In genomic region chr2:162931674-162932650, GRCm38 (mm10) we compare ENCODE assay signal across 8 mouse cellular contexts. TPM values are rescaled to one million over a fixed set of nuclear protein-coding genes. Genes with fewer than 3 reads are reported as not detected.
DNase-seq lines count a peak whose midpoint lies in the region; ATAC-seq lines count a peak whose summit lies in the region.

No protein-coding gene starts in this region.

- H3K9ac ChIP-seq in embryonic facial prominence, embryonic 12.5 days, result peak overlapping the region; percentile 100
- peak overlapping the region; percentile 100 for H3K9ac ChIP-seq in limb, embryonic 15.5 days
- H3K9ac ChIP-seq in midbrain, embryonic 16.5 days (ENCODE audit: low read depth, low read length), result peak overlapping the region; percentile 100

- peak; percentile 85 for DNase-seq in 3T3-L1 (ENCODE audit: low read depth, low spot score)
- DNase-seq in adrenal gland, postnatal 14 days, result peak; percentile 82
- DNase-seq in heart, adult 18-20 months, result peak; percentile 67 to 77
- peak; percentile 71 for DNase-seq in kidney, adult 18-20 months
- DNase-seq in spleen, adult 18-20 months, result peak; percentile 60 to 64

- peaks cover 8% of the 10 kb centered on the region for H3K4me1 ChIP-seq in embryonic facial prominence, embryonic 12.5 days
- peaks cover 12% of the 10 kb centered on the region for H3K4me1 ChIP-seq in limb, embryonic 15.5 days
- H3K4me1 ChIP-seq in midbrain, embryonic 16.5 days (ENCODE audit: control insufficient read depth, insufficient read depth, low read length), result peaks cover 12% of the 10 kb centered on the region

- H3K4me3 ChIP-seq in embryonic facial prominence, embryonic 12.5 days, result peak overlapping the region; percentile 100
- peak overlapping the region; percentile 94 for H3K4me3 ChIP-seq in limb, embryonic 15.5 days
- H3K4me3 ChIP-seq in midbrain, embryonic 16.5 days (ENCODE audit: low read depth, low read length), result peak overlapping the region; percentile 97

- H3K36me3 ChIP-seq in embryonic facial prominence, embryonic 12.5 days, result peaks cover 41% of the 10 kb centered on the region
- H3K36me3 ChIP-seq in limb, embryonic 15.5 days, result peaks cover 34% of the 10 kb centered on the region
- peaks cover 17% of the 10 kb centered on the region for H3K36me3 ChIP-seq in midbrain, embryonic 16.5 days (ENCODE audit: control insufficient read depth, insufficient read depth, low read length)

- H3K9me3 ChIP-seq in embryonic facial prominence, embryonic 12.5 days, result no peaks in the 10 kb centered on the region
- no peaks in the 10 kb centered on the region for H3K9me3 ChIP-seq in limb, embryonic 15.5 days
- H3K9me3 ChIP-seq in midbrain, embryonic 16.5 days (replicated peaks; ENCODE audit: control insufficient read depth, low read length, poor library complexity, severe bottlenecking), result no peaks in the 10 kb centered on the region

- peak overlapping the region; percentile 97 for H3K27ac ChIP-seq in embryonic facial prominence, embryonic 12.5 days
- peak overlapping the region; percentile 98 for H3K27ac ChIP-seq in limb, embryonic 15.5 days
- H3K27ac ChIP-seq in midbrain, embryonic 16.5 days (ENCODE audit: low read length), result peak overlapping the region; percentile 99

- peak; percentile 17; the same call in 1 of the 2 replicates for ATAC-seq in embryonic facial prominence, embryonic 12.5 days (ENCODE audit: insufficient number of reproducible peaks, insufficient read depth, low FRiP score, low TSS enrichment)
- peak; percentile 47 for ATAC-seq in limb, embryonic 15.5 days (ENCODE audit: insufficient number of reproducible peaks, low FRiP score, low TSS enrichment, low read depth)
- peak; percentile 59 for ATAC-seq in midbrain, embryonic 16.5 days

- H3K4me2 ChIP-seq in embryonic facial prominence, embryonic 12.5 days (replicated peaks), result peak overlapping the region; percentile 89
- H3K4me2 ChIP-seq in limb, embryonic 15.5 days, result peak overlapping the region; percentile 54
- H3K4me2 ChIP-seq in midbrain, embryonic 16.5 days (ENCODE audit: low read length), result peak overlapping the region; percentile 58

- H3K27me3 ChIP-seq in embryonic facial prominence, embryonic 12.5 days, result no peaks in the 10 kb centered on the region
- H3K27me3 ChIP-seq in limb, embryonic 15.5 days, result no peaks in the 10 kb centered on the region
- no peaks in the 10 kb centered on the region for H3K27me3 ChIP-seq in midbrain, embryonic 16.5 days (ENCODE audit: control insufficient read depth, insufficient read depth, low read depth, low read length)

- under 1% methylated on average over 89 of the region's 103 CpGs for WGBS in embryonic facial prominence, embryonic 12.5 days
- WGBS in limb, embryonic 15.5 days, result under 1% methylated on average over 85 of the region's 103 CpGs
- under 1% methylated on average over 78 of the region's 103 CpGs for WGBS in midbrain, embryonic 16.5 days

RNA-seq across cellular contexts. Expression of gene Srsf6, which starts 0.6 kb away (rescaled TPM):
- total RNA-seq in adrenal gland, postnatal 14 days (2021), result 181 and 186 TPM in 2 replicates
- 255 and 274 TPM in 2 replicates for polyA plus RNA-seq in embryonic facial prominence, embryonic 12.5 days (2016; fragmentation: Nextera tagmentation; extraction: Ambion mirVana)
- 10 to 100 TPM; 61.5 to 68.1 TPM for total RNA-seq in heart, adult 18-20 months (2021)
- polyA plus RNA-seq in limb, embryonic 15.5 days (2015; fragmentation: Nextera tagmentation; extraction: Ambion mirVana), result 179 and 186 TPM in 2 replicates
- 118 and 137 TPM in 2 replicates for polyA plus RNA-seq in midbrain, embryonic 16.5 days (2015; fragmentation: Nextera tagmentation; extraction: Ambion mirVana)

RNA-seq across cellular contexts. Expression of gene L3mbtl1, which starts 11.3 kb away (rescaled TPM):
- 0.34 and 0.74 TPM in 2 replicates for total RNA-seq in adrenal gland, postnatal 14 days (2021)
- polyA plus RNA-seq in embryonic facial prominence, embryonic 12.5 days (2016; fragmentation: Nextera tagmentation; extraction: Ambion mirVana), result 0.17 and 0.28 TPM in 2 replicates
- total RNA-seq in heart, adult 18-20 months (2021), result not detected
- polyA plus RNA-seq in limb, embryonic 15.5 days (2015; fragmentation: Nextera tagmentation; extraction: Ambion mirVana), result 0.12 and 0.22 TPM in 2 replicates
- 4.6 and 8.3 TPM in 2 replicates for polyA plus RNA-seq in midbrain, embryonic 16.5 days (2015; fragmentation: Nextera tagmentation; extraction: Ambion mirVana)

RNA-seq across cellular contexts. Expression of gene Sgk2, which starts 55.2 kb away (rescaled TPM):
- total RNA-seq in adrenal gland, postnatal 14 days (2021), result 1.6 and 2.3 TPM in 2 replicates
- polyA plus RNA-seq in embryonic facial prominence, embryonic 12.5 days (2016; fragmentation: Nextera tagmentation; extraction: Ambion mirVana), result 0.05 TPM in 1 of 2 replicates, not detected in the other
- total RNA-seq in heart, adult 18-20 months (2021), result not detected
- polyA plus RNA-seq in limb, embryonic 15.5 days (2015; fragmentation: Nextera tagmentation; extraction: Ambion mirVana), result 0.05 TPM in 1 of 2 replicates, not detected in the other
- 0.17 TPM in 1 of 2 replicates, not detected in the other for polyA plus RNA-seq in midbrain, embryonic 16.5 days (2015; fragmentation: Nextera tagmentation; extraction: Ambion mirVana)

Comparison
In these comparisons a context has a peak if more than half of its experiments do, and no peak if none do; other contexts are left out.
1. Peak in every context shown above with its lines: DNase-seq, ATAC-seq, H3K4me3 ChIP-seq and H3K27ac ChIP-seq.